Mouse (Mus musculus): ENCODE data around the gene Hsd17b12.

Hsd17b12 gene

DNA sequence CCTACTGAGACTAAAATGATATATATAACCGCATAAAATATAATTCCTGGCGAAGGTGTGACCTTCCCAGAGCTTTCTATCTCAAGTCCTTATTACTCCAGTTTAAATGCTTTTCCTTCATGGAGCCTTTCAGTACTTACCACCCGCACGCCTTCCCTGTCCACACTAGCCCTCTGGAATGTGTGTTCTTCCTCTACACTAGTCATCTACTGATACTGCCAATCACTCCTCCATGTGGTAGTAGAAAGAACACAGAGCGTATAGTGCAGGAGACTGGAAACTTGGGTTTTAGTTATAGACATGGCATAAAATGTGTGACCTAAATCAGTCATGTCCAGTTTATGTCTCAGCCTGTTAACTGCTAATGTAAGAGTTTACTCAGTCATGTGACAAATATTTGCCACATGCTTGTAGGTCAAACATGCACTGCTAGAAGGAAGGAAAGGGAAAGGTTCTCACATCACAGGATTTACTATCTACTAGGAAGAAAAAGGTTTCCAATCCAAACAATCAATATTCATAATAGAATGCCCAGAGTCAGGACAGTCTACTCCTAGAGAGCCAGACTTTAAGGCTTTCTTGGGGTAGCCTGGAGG is 91.1 kb downstream of the Hsd17b12 start:
- no peak for DNase-seq

- no peak for DNase-seq
Observed at GRCm38 (mm10) chr2:94066120-94066519, 91.6 kb downstream of the Hsd17b12 start.

DNA sequence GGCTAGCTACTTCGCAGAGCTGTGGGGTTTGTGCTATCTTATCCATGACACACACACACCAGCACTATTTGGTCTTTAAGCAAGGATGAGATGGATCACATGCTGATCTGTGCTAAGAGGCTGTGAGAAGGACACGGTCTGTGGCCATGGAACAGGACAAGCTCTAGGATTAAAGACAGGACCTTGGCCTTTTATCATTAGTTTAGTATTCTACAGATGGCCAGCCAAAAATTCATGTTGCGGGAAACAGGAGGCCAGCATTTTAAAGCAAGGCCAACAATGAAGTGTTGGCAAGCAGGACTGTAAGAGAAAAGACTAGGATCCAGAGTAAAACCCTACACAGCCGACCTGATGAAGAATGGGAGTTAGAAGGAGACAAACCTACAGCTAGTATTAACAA is 95.0 kb downstream of the Hsd17b12 start:
- no peak for DNase-seq

- no peak for DNase-seq
Observed at GRCm38 (mm10) chr2:94059459-94059858, 98.3 kb downstream of the Hsd17b12 start.

DNA sequence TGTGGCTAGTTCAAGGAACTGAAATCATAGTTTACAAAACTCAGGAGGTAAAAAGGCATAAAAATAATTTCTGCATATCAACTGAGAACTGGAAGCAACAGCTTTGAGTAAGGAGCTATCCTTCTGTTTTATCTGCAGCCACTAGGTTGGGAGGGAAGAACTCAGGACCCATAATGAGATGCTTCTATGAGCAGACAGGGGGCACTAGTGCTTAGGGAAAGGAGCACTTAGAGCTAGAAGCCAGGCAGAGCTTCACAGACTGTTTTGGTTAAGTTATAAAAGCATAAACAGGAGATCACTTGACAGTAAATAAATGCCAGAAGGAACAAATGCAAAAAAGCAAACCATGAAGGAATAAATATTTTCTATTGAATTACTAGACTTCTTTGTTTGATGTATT is 103.0 kb downstream of the Hsd17b12 start:
- peak; percentile 74 for DNase-seq

GRCm38 (mm10) chr2:94051952-94052351 is 105.8 kb downstream of the Hsd17b12 start:
- DNase-seq = no peak

- DNase-seq = no peak
Observed at GRCm38 (mm10) chr2:94050901-94051300, 106.9 kb downstream of the Hsd17b12 start.

GRCm38 (mm10) chr2:94049471-94050176 is 108.1 kb downstream of the Hsd17b12 start:
- DNase-seq = no peak

DNA sequence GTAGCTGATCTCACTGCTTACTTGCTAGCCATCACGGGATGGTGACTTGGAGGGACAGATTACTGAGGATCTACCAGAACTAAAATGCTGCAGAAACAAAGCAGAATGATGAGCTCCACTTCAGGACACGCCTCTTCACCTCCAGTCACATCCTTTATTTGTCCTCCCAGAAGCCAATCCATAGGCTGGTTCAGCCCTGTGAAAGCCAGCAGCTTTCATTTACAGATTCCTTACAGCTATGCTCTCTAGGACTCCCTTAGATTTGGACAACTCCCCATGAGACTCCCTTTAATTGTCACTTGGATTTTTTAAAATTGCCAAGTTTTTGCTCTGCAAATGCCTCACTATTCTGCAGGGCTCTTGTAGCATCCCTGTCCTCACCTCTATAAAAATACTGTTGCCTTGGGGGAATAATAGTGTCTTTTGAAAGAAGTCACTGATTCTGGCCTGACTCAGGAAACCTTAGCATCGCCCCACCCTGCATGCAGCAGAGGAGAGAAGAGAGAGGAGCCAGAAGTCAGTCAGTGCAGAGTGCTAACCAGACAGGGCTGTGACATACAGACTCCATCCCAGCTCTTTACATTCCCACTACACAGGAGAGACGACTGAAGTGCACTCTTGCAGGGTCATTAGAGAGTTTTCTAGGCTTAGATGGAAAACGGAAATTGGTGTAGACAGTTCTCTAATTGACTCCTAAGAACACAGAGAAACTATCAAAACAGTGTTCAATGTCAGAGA is 108.9 kb downstream of the Hsd17b12 start:
- DNase-seq = no peak

DNA sequence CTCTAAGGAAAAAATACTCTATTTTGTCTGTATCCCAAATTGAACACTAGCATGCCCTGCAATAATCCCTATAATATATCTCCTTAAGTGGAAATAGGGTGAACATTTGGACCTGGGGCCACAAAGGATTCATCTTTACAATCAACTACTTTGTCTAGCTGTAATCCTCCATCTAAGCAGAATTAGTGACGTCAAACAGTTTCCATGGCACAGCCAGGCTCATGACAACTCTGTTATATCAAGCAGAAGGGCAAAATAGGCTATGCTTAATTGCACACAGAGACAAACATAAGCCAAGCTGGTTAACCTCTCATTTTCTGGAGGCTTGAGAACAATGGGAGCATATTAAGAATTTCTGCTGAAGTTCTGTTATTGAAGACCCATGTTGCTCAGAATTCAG is 109.5 kb downstream of the Hsd17b12 start:
- no peak for DNase-seq

GRCm38 (mm10) chr2:94045411-94046090 is 112.2 kb downstream of the Hsd17b12 start:
- DNase-seq = peak; percentile 57

DNA sequence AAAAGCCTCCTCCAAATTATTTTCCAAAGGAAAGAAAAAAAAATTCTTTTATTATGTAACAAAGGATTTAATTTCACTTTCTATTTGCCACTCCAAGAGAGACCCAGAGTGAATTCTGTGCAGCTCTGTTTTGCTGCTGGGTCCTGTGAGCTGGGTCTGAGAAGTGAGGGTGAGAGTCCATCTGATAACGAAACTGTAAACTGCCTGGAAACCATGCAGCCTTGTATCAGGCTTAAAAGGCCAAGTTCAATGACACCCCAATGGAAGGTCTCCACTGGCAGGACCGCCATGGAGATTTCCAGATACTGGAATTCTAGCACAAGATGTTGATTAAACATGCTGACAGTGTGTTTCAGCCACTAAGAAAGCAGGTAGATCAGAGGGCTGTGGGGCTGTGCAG is 113.6 kb downstream of the Hsd17b12 start:
- no peak for DNase-seq

- no peak for DNase-seq
Observed at GRCm38 (mm10) chr2:94043662-94044061, 114.1 kb downstream of the Hsd17b12 start.

- no peak for DNase-seq
Observed at GRCm38 (mm10) chr2:94042461-94042860, 115.3 kb downstream of the Hsd17b12 start.

DNA sequence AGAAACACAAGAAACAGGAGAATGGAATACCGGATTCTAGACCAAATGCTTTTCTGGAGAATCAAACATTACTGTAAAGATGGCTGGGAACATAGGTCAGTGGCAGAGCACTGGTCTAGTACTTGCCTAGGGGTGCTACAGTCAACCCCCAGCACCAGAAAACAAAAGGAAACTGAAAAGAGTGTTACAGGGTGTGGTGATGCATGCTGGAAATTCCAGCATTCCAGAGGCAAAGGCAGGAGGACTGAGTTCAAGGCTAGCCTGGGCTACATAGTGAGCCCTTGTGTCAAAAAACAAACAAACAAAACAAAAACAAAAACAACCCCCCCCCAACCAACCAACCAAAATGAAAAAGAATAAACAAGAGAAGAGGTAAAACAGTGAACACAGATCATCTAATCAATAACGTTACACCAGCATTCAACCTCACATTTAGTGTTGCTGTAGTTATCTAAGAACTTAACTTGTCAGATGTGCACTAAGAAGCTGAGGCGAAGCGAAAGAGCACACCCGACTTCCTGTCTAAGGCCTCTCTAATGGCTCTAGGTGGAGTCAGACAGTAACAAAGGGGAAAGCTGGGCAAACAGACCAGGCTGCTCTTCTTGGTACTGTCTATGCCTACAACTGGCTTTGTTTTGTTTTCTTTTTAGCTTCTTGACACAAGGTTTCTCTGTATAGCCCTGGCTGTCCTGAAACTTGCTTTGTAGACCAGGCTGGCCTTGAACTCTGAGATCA is 117.2 kb downstream of the Hsd17b12 start:
- DNase-seq = no peak

GRCm38 (mm10) chr2:94035428-94036331 is 122.1 kb downstream of the Hsd17b12 start:
- DNase-seq = peak; percentile 87

DNA sequence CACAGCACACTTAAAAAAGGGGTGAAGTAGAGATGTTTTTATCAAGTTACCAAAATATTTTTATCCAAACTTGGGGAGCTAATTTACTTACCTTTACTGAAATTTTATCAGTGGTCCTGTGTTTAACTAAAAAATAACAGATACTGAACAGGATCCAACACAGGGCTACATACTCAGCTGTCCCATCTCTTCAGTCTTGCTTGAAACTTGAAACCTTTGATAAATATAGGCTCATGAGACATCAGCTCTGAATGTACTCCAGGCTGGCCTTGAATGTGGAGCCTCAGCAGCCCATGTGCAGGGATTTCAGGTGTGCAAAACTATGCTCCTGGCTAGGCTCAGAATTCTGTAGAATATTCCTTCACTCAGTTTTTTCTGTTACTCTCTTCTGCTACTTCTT is 127.2 kb downstream of the Hsd17b12 start:
- DNase-seq = no peak

DNA sequence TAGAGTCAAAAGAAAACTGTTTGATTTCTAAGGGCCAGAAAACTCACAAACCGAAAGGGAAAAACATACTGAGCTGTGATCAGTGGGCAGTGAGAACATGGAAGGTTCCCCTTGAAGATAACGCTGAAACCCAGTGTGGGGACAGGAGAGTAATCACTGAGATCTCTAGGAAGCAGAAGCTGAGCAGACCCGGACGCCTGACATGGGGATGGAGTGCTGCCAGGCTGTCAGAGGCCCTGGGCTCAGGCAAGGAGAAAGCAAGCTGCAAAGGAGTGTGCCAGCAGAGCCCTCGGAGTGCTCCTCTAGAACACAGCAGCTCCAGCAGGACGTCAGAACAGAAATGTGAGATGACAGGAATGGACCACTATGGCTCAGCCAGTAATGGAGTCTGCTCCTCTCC is 133.1 kb downstream of the Hsd17b12 start:
- DNase-seq = no peak

DNA sequence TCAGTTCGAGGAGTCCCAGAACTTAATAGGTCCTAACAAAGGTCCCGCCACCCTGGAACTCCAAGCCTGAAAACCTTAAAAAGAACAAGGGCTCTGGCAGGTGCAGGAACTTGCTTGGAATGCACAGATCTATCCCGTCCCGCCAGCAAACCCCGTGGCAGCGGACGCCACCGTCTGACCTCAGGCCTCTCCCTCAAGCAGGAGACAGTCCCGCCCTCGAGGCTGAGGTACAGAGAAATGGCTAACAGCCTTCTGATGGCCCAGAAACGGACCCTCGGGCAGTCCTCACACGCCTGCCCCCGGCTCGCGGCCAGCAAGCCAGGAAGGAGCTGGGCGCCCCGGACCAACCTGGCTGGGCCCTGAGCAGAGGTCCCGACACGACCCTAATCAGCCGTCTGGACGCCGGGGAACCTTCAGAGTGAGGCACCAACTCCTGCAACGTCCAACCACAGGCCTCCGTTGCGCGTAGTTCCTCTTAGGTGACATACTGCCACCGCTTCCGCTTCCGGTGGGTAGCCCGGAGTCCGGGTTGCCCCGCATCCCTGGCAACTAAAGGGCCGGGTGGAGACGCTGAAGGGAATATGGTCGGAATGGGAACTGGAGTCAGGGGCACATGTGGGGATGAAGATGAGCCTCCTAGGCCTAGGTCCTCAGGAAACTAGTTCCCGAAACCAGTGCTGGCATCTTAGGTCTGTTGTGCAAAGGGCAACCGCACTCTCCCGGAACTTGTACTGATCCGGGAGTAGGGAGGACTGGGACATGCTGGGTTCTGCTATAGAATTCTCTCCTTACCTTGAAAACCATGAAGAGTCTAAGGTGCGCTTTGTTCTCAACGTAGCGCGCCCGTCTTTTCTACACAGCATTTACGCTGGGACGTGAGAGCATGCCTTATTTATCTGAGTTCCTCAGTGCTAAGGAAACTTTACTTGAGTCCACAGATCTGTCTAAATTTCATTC is 147.2 kb downstream of the Hsd17b12 start, which contains the start of gene Alkbh3:
TSS of gene Alkbh3 (minus strand) at position 473 of the 957 bp plus-strand sequence.
- DNase-seq = peak; percentile 92

DNA sequence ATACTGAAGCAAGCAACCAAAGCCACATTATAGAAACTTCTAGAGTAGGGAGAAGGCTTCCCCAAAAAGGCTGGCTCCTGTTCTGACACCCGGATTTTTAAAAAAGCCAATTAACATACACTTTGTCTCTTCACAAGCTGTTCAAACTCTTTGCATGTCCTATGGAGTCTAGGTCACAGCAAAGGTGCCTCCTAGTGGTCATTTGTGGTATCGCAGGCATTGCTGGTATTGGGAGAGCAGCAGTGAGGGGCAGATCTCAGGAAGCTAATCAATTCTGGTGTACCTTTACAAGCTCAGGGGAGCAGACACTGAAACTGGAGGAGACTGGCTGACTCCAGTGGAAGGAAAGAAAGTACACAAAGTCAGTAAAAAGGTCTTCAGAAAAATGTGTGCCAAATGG is 155.4 kb downstream of the Hsd17b12 start:
- peak; percentile 90 for DNase-seq
